Mouse (Mus musculus) hindbrain, embryonic 16.5 days (tissue): ENCODE results near the gene Pnma1. TPM values are rescaled to one million over a fixed set of nuclear protein-coding genes. Genes with fewer than 3 reads are reported as not detected.

ENCODE experiments used
- ATAC-seq: fragments of 200-750 bp; cut with Nextera tagmentation; 2 replicates; pipeline ENCODE4 v1.8.0; 2017; ENCODE audit warnings: moderate TSS enrichment, moderate library complexity
- H3K27ac ChIP-seq: fragments of 300-500 bp; sonication (generic); 2 replicates; pipeline ENCODE4 v1.5.1; 2014; ENCODE audit warnings: low read depth, mild to moderate bottlenecking, control low read depth, low read length, moderate library complexity
- H3K27me3 ChIP-seq: fragments of 300-500 bp; sonication (generic); replicated peaks from 2 replicates; pipeline ENCODE4 v1.6.1; 2014; ENCODE audit warnings: low read length; ENCODE audit not compliant: control insufficient read depth, insufficient read depth
- H3K36me3 ChIP-seq: fragments of 300-500 bp; sonication (generic); 2 replicates; pipeline ENCODE4 v1.6.1; 2014; ENCODE audit warnings: mild to moderate bottlenecking, low read length, moderate library complexity, mixed read lengths; ENCODE audit not compliant: control insufficient read depth, insufficient read depth
- H3K4me1 ChIP-seq: fragments of 300-500 bp; sonication (generic); 2 replicates; pipeline ENCODE4 v1.6.1; 2014; ENCODE audit warnings: low read depth, low read length; ENCODE audit not compliant: control insufficient read depth, insufficient read depth
- H3K4me2 ChIP-seq: fragments of 300-500 bp; sonication (generic); 2 replicates; pipeline ENCODE4 v1.6.1; 2014; ENCODE audit warnings: mild to moderate bottlenecking, low read length, control low read depth, moderate library complexity
- H3K4me3 ChIP-seq: fragments of 300-500 bp; sonication (generic); 2 replicates; pipeline ENCODE4 v1.5.1; 2014; ENCODE audit warnings: mild to moderate bottlenecking, low read length, control low read depth, moderate library complexity
- H3K9ac ChIP-seq: fragments of 300-500 bp; sonication (generic); 2 replicates; pipeline ENCODE4 v1.6.1; 2014; ENCODE audit warnings: low read depth, mild to moderate bottlenecking, control low read depth, low read length, moderate library complexity
- H3K9me3 ChIP-seq: fragments of 300-500 bp; sonication (generic); 2 replicates; pipeline ENCODE4 v1.6.1; 2014; ENCODE audit warnings: mild to moderate bottlenecking, low read length, moderate library complexity; ENCODE audit not compliant: control insufficient read depth
- WGBS: fragments of 180-500 bp; shearing (Covaris S2); extraction: QIAGEN DNeasy Blood & Tissue Kit; methylation state at CpG from one replicate; pipeline ENCODE4 v1.1.7; 2014; 5-methylcytosine and 5-hydroxymethylcytosine counted together
- polyA plus RNA-seq: library from polyadenylated mRNA; unstranded; fragments of >200 nt; fragmentation: Nextera tagmentation; extraction: Ambion mirVana; gene quantifications from 2 replicates; pipeline ENCODE4 v1.2.1, GENCODE M21; 2015

Pnma1 gene
- polyA plus RNA-seq, result 4.7 and 4.8 TPM in 2 replicates

- Histone ChIP-seq H3K9ac (peak within 1 kb of the TSS; percentile 79), H3K27me3 (no peaks in the 10 kb centered on the region), H3K4me1 (peaks cover 4% of the 10 kb centered on the region), H3K36me3 (no peaks in the 10 kb centered on the region), H3K4me2 (peak within 1 kb of the TSS; percentile 86), H3K9me3 (no peaks in the 10 kb centered on the region), H3K4me3 (peak within 1 kb of the TSS; percentile 66), H3K27ac (peak within 1 kb of the TSS; percentile 73)
- ATAC-seq, result peak; percentile 94
- under 1% methylated on average over 50 of the region's 50 CpGs for WGBS
Measured at GRCm38 (mm10) chr12:84147954-84148621, at the start of gene Pnma1. Gene Pnma1, minus strand, starts transcription at chr12:84148489.

- Histone ChIP-seq H3K4me2 (no peak overlapping the region), H3K4me3 (no peak overlapping the region), H3K9ac (no peak overlapping the region), H3K27me3 (no peaks in the 10 kb centered on the region), H3K27ac (no peak overlapping the region), H3K9me3 (no peaks in the 10 kb centered on the region), H3K36me3 (no peaks in the 10 kb centered on the region), H3K4me1 (peaks cover 29% of the 10 kb centered on the region)
- ATAC-seq, result no peak
- 68% methylated on average over 6 of the region's 6 CpGs for WGBS
Measured at GRCm38 (mm10) chr12:84195195-84195594, 46.9 kb upstream of the Pnma1 start.

GRCm38 (mm10) chr12:84194400-84195109 is 46.3 kb upstream of the Pnma1 start:
- Histone ChIP-seq H3K27ac (peak overlapping the region; percentile 94), H3K36me3 (no peaks in the 10 kb centered on the region), H3K9ac (peak overlapping the region; percentile 94), H3K4me1 (peaks cover 32% of the 10 kb centered on the region), H3K4me2 (peak overlapping the region; percentile 88), H3K9me3 (no peaks in the 10 kb centered on the region), H3K27me3 (no peaks in the 10 kb centered on the region), H3K4me3 (peak overlapping the region; percentile 81)
- WGBS, result 3% methylated on average over 10 of the region's 13 CpGs
- ATAC-seq, result no peak

GRCm38 (mm10) chr12:84193642-84194399 is 45.5 kb upstream of the Pnma1 start:
- Histone ChIP-seq H3K4me2 (peak overlapping the region; percentile 88), H3K9ac (peak overlapping the region; percentile 94), H3K27ac (peak overlapping the region; percentile 94), H3K9me3 (no peaks in the 10 kb centered on the region), H3K4me3 (peak overlapping the region; percentile 81), H3K4me1 (peaks cover 40% of the 10 kb centered on the region), H3K27me3 (no peaks in the 10 kb centered on the region), H3K36me3 (no peaks in the 10 kb centered on the region)
- under 1% methylated on average over 44 of the region's 49 CpGs for WGBS
- peak; percentile 86 for ATAC-seq

GRCm38 (mm10) chr12:84192741-84193641 is 44.7 kb upstream of the Pnma1 start:
- Histone ChIP-seq H3K4me3 (peak overlapping the region; percentile 81), H3K4me1 (peaks cover 48% of the 10 kb centered on the region), H3K27ac (peak overlapping the region; percentile 94), H3K4me2 (peak overlapping the region; percentile 88), H3K9ac (peak overlapping the region; percentile 94), H3K9me3 (no peaks in the 10 kb centered on the region), H3K27me3 (no peaks in the 10 kb centered on the region), H3K36me3 (no peaks in the 10 kb centered on the region)
- under 1% methylated on average over 67 of the region's 102 CpGs for WGBS
- ATAC-seq, result peak; percentile 53

- Histone ChIP-seq H3K4me2 (peak overlapping the region; percentile 88), H3K9ac (peak overlapping the region; percentile 94), H3K4me3 (peak overlapping the region; percentile 81), H3K27ac (no peak overlapping the region; the same call in 1 of the 2 replicates), H3K9me3 (no peaks in the 10 kb centered on the region), H3K36me3 (no peaks in the 10 kb centered on the region), H3K4me1 (peaks cover 55% of the 10 kb centered on the region), H3K27me3 (no peaks in the 10 kb centered on the region)
- WGBS, result 4% methylated on average over 11 of the region's 13 CpGs
- no peak for ATAC-seq
Measured at GRCm38 (mm10) chr12:84192280-84192679, 44.0 kb upstream of the Pnma1 start.

GRCm38 (mm10) chr12:84191770-84192169 is 43.5 kb upstream of the Pnma1 start:
- Histone ChIP-seq H3K4me2 (peak overlapping the region; percentile 88), H3K27me3 (no peaks in the 10 kb centered on the region), H3K4me3 (peak overlapping the region; percentile 81), H3K4me1 (peaks cover 58% of the 10 kb centered on the region), H3K36me3 (no peaks in the 10 kb centered on the region), H3K27ac (no peak overlapping the region), H3K9me3 (no peaks in the 10 kb centered on the region), H3K9ac (peak overlapping the region; percentile 94; the same call in 1 of the 2 replicates)
- WGBS, result 25% methylated on average over 5 of the region's 5 CpGs
- ATAC-seq, result no peak

- peak overlapping the region; percentile 88 for H3K4me2 ChIP-seq
- peaks cover 61% of the 10 kb centered on the region for H3K4me1 ChIP-seq
- no peak for ATAC-seq
- H3K27ac ChIP-seq, result no peak overlapping the region
- H3K9ac ChIP-seq, result 0 out of 2 replicates have a peak overlapping the region, but pooled peaks have one; percentile 5
- no peaks in the 10 kb centered on the region for H3K27me3 ChIP-seq
- H3K4me3 ChIP-seq, result no peak overlapping the region
- no peaks in the 10 kb centered on the region for H3K9me3 ChIP-seq
- H3K36me3 ChIP-seq, result no peaks in the 10 kb centered on the region
- WGBS, result 59% methylated on average over 7 of the region's 7 CpGs
Measured at GRCm38 (mm10) chr12:84191190-84191589, 42.9 kb upstream of the Pnma1 start.
